Comparison of ENCODE assay signal across 8 mouse cellular contexts in genomic region chr15:80014321-80015210, GRCm38 (mm10). TPM values are rescaled to one million over a fixed set of nuclear protein-coding genes. Genes with fewer than 3 reads are reported as not detected.
DNase-seq lines count a peak whose midpoint lies in the region; ATAC-seq and TF ChIP-seq lines count a peak whose summit lies in the region.

Pdgfb (minus strand) TSS chr15:80014977.

- no peak within 1 kb of the TSS for H3K27ac ChIP-seq in forebrain, embryonic 11.5 days (ENCODE audit: low read depth, low read length)
- peak within 1 kb of the TSS in 1 of 2 experiments; percentile 53; a peak in 3 of 4 replicates for H3K27ac ChIP-seq in heart, embryonic 14.5 days (replicated peaks in 1 of 2; ENCODE audit: control insufficient read depth in 1 of 2, insufficient read depth in 1 of 2, low read depth in 2 of 2, low read length in 2 of 2)
- H3K27ac ChIP-seq in liver, embryonic 14.5 days, result no peak within 1 kb of the TSS
- H3K27ac ChIP-seq in neural tube, embryonic 11.5 days (ENCODE audit: low read depth, low read length), result no peak within 1 kb of the TSS

- no peaks in the 10 kb centered on the region for H3K36me3 ChIP-seq in forebrain, embryonic 11.5 days (ENCODE audit: control insufficient read depth, insufficient read depth, low read length)
- H3K36me3 ChIP-seq in heart, embryonic 14.5 days (ENCODE audit: control insufficient read depth, insufficient read depth, low read length), result no peaks in the 10 kb centered on the region
- no peaks in the 10 kb centered on the region for H3K36me3 ChIP-seq in liver, embryonic 14.5 days (replicated peaks; ENCODE audit: control insufficient read depth, insufficient read depth, low read depth)
- H3K36me3 ChIP-seq in neural tube, embryonic 11.5 days (ENCODE audit: control insufficient read depth, insufficient read depth, low read length), result no peaks in the 10 kb centered on the region

- H3K9me3 ChIP-seq in forebrain, embryonic 11.5 days (ENCODE audit: control insufficient read depth, low read length), result no peaks in the 10 kb centered on the region
- no peaks in the 10 kb centered on the region for H3K9me3 ChIP-seq in heart, embryonic 14.5 days (ENCODE audit: control insufficient read depth, low read length)
- H3K9me3 ChIP-seq in liver, embryonic 14.5 days (ENCODE audit: control insufficient read depth, low read length), result no peaks in the 10 kb centered on the region
- no peaks in the 10 kb centered on the region for H3K9me3 ChIP-seq in neural tube, embryonic 11.5 days (ENCODE audit: control insufficient read depth, low read length)

- under 1% methylated on average over 59 of the region's 60 CpGs for WGBS in forebrain, embryonic 11.5 days
- WGBS in heart, embryonic 14.5 days, result 1% methylated on average over 60 of the region's 60 CpGs
- under 1% methylated on average over 60 of the region's 60 CpGs for WGBS in liver, embryonic 14.5 days (ENCODE audit: insufficient replicate concordance)
- under 1% methylated on average over 60 of the region's 60 CpGs for WGBS in neural tube, embryonic 11.5 days

- H3K9ac ChIP-seq in forebrain, embryonic 11.5 days (ENCODE audit: low read length), result peak within 1 kb of the TSS; percentile 16
- H3K9ac ChIP-seq in heart, embryonic 14.5 days (ENCODE audit: low read length), result peak within 1 kb of the TSS; percentile 78
- no peak within 1 kb of the TSS for H3K9ac ChIP-seq in liver, embryonic 14.5 days (replicated peaks)
- no peak within 1 kb of the TSS; the same call in 1 of the 2 replicates for H3K9ac ChIP-seq in neural tube, embryonic 11.5 days (ENCODE audit: low read length)

- no peak for DNase-seq in urinary bladder, adult 2 months (ENCODE audit: low spot score)
- DNase-seq in urinary bladder, postnatal 10 days (ENCODE audit: low spot score), result no peak
- DNase-seq in forebrain, embryonic 11.5 days (ENCODE audit: low spot score), result no peak
- peak; percentile 87 for DNase-seq in kidney, postnatal 10 days
- no peak for DNase-seq in liver, embryonic 14.5 days (ENCODE audit: low read depth in 3 of 3, low spot score in 3 of 3)
- peak; percentile 42 for DNase-seq in neural tube, embryonic 11.5 days (ENCODE audit: low spot score)

- H3K27me3 ChIP-seq in forebrain, embryonic 11.5 days (ENCODE audit: control insufficient read depth, insufficient read depth, low read length), result peaks cover 61% of the 10 kb centered on the region
- H3K27me3 ChIP-seq in heart, embryonic 14.5 days (ENCODE audit: control insufficient read depth, insufficient read depth, low read length), result peaks cover 60% of the 10 kb centered on the region
- H3K27me3 ChIP-seq in liver, embryonic 14.5 days (ENCODE audit: control insufficient read depth, insufficient read depth, low read length), result peaks cover 54% of the 10 kb centered on the region
- H3K27me3 ChIP-seq in neural tube, embryonic 11.5 days (ENCODE audit: control insufficient read depth, insufficient read depth, low read length), result peaks cover 62% of the 10 kb centered on the region

- no peak for ATAC-seq in forebrain, embryonic 11.5 days (replicated peaks; ENCODE audit: low FRiP score)
- no peak for ATAC-seq in heart, embryonic 14.5 days (ENCODE audit: insufficient number of reproducible peaks, insufficient read depth, low FRiP score, low read depth)
- no peak for ATAC-seq in liver, embryonic 14.5 days (ENCODE audit: insufficient read depth)
- ATAC-seq in neural tube, embryonic 11.5 days (ENCODE audit: insufficient read depth, low FRiP score, low TSS enrichment), result no peak
- ATAC-seq in erythroid progenitor cell, adult 5-6 weeks (replicated peaks; ENCODE audit: low FRiP score, poor library complexity, severe bottlenecking), result no peak

- peaks cover 24% of the 10 kb centered on the region for H3K4me1 ChIP-seq in forebrain, embryonic 11.5 days (replicated peaks; ENCODE audit: control insufficient read depth, insufficient read depth, low read length)
- peaks cover 6 to 33% of the 10 kb centered on the region in 2 experiments; a peak in 3 of 4 replicates for H3K4me1 ChIP-seq in heart, embryonic 14.5 days (ENCODE audit: control insufficient read depth in 2 of 2, insufficient read depth in 2 of 2, low read length in 2 of 2)
- H3K4me1 ChIP-seq in liver, embryonic 14.5 days (replicated peaks; ENCODE audit: control insufficient read depth in 2 of 2, insufficient read depth in 2 of 2, low read length in 1 of 2), result 0 out of 4 replicates have a peak, but pooled peaks cover 0 to 1% of the 10 kb centered on the region in 2 experiments
- H3K4me1 ChIP-seq in neural tube, embryonic 11.5 days (ENCODE audit: control insufficient read depth, insufficient read depth, low read length), result peaks cover 10% of the 10 kb centered on the region; the same call in 1 of the 2 replicates

- H3K4me3 ChIP-seq in forebrain, embryonic 11.5 days (ENCODE audit: low read depth, low read length), result peak within 1 kb of the TSS; percentile 52
- H3K4me3 ChIP-seq in heart, embryonic 14.5 days (ENCODE audit: control insufficient read depth in 1 of 2, insufficient read depth in 1 of 2, low read depth in 1 of 2, low read length in 2 of 2), result peak within 1 kb of the TSS; percentile 54 to 62
- H3K4me3 ChIP-seq in liver, embryonic 14.5 days (ENCODE audit: insufficient read depth in 1 of 2, low read depth in 2 of 2, low read length in 2 of 2), result peak within 1 kb of the TSS; percentile 35 to 46
- H3K4me3 ChIP-seq in neural tube, embryonic 11.5 days (ENCODE audit: low read depth, low read length), result peak within 1 kb of the TSS; percentile 57

- TF ChIP-seq CTCF in liver, embryonic 14.5 days (IDR thresholded peaks at IDR 0.05; ENCODE audit: low read depth), result no peak

- no peak for TF ChIP-seq EP300 in liver, embryonic 14.5 days (IDR thresholded peaks at IDR 0.05; ENCODE audit: low read depth)

- H3K4me2 ChIP-seq in forebrain, embryonic 11.5 days (ENCODE audit: low read depth, low read length, severe bottlenecking), result peak within 1 kb of the TSS; percentile 51
- H3K4me2 ChIP-seq in heart, embryonic 14.5 days (ENCODE audit: low read length), result peak within 1 kb of the TSS; percentile 97
- peak within 1 kb of the TSS; percentile 60 for H3K4me2 ChIP-seq in liver, embryonic 14.5 days (ENCODE audit: low read depth)
- H3K4me2 ChIP-seq in neural tube, embryonic 11.5 days (ENCODE audit: low read depth), result peak within 1 kb of the TSS; percentile 34

RNA-seq across cellular contexts. Expression of gene Pdgfb, which starts in this region (rescaled TPM):
- polyA plus RNA-seq in urinary bladder, adult 2 months (2012; rRNA removed), result 12.3 and 14.5 TPM in 2 replicates
- polyA plus RNA-seq in forebrain, embryonic 11.5 days (2014; fragmentation: Nextera tagmentation; extraction: Ambion mirVana), result 2.8 and 2.9 TPM in 2 replicates
- polyA plus RNA-seq in heart, embryonic 14.5 days (2014; fragmentation: Nextera tagmentation; extraction: Ambion mirVana), result 4.9 and 5.2 TPM in 2 replicates
- polyA plus RNA-seq in liver, embryonic 14.5 days (2012; rRNA removed), result 1.5 and 1.7 TPM in 2 replicates
- polyA plus RNA-seq in liver, embryonic 14.5 days (2014; fragmentation: Nextera tagmentation; extraction: Ambion mirVana), result 0.71 and 0.92 TPM in 2 replicates
- 2.2 and 3.8 TPM in 2 replicates for polyA plus RNA-seq in neural tube, embryonic 11.5 days (2014; fragmentation: Nextera tagmentation; extraction: Ambion mirVana)
- 1.3 TPM in 1 of 2 replicates, not detected in the other for total RNA-seq in erythroid progenitor cell, adult 5-6 weeks (2015; ENCODE audit: low replicate concordance)
- 1.6 TPM in 1 of 2 replicates, not detected in the other for total RNA-seq in erythroid progenitor cell, adult 5-6 weeks (2017; ENCODE audit: low replicate concordance)

Comparison
In these comparisons a context has a peak if more than half of its experiments do, and no peak if none do; other contexts are left out.
1. DNase-seq: peak in kidney, postnatal 10 days (single experiment) and neural tube, embryonic 11.5 days (single experiment); none in urinary bladder, adult 2 months (single experiment), urinary bladder, postnatal 10 days (single experiment), forebrain, embryonic 11.5 days (single experiment) and liver, embryonic 14.5 days (0 of 3).
2. H3K4me2 ChIP-seq: peak in every context shown above with its lines; median percentile 97 in heart, embryonic 14.5 days; 60 in liver, embryonic 14.5 days; 51 in forebrain, embryonic 11.5 days; 34 in neural tube, embryonic 11.5 days.
3. H3K9ac ChIP-seq: peak in forebrain, embryonic 11.5 days (single experiment) and heart, embryonic 14.5 days (single experiment); none in liver, embryonic 14.5 days (single experiment) and neural tube, embryonic 11.5 days (single experiment).
4. Peak in every context shown above with its lines, with median percentiles within 50 percentile points of each other: H3K4me3 ChIP-seq.